Mouse (Mus musculus): Measurements from ENCODE around the gene Ahdc1. TPM values are rescaled to one million over a fixed set of nuclear protein-coding genes. Genes with fewer than 3 reads are reported as not detected.

Ahdc1 gene
- polyA plus RNA-seq, 1 experiment from 2014 or later, result 10.5 TPM

DNA sequence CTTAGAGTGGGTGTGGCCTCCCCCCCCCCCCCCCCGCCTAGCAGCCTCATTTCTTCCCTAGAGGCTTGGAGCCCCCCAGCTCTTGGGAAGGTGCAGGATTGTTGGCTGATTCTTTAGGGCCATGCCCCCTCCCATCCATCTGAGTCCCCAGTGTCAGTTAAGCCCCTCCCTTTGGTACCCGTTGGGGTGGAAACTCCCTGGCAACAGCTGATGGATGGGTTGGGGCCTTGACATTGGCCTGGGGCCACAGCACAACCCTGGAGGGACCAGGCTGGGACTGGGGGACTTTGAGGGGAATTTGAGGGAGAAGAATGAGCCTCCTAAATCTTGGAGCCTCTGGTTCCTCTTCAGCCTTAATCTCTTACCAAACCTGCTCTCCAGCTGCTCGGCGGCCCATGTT is 13.3 kb downstream of the Ahdc1 start:
- no peak overlapping the region for H3K27ac ChIP-seq
- H3K27me3 ChIP-seq (replicated peaks), result no peaks in the 10 kb centered on the region
- H3K36me3 ChIP-seq, result no peaks in the 10 kb centered on the region
- no peak overlapping the region for H3K4me3 ChIP-seq
- H3K9ac ChIP-seq, result 0 out of 2 replicates have a peak overlapping the region, but pooled peaks have one; percentile 23
- H3K4me1 ChIP-seq, result peaks cover 74% of the 10 kb centered on the region
- peak overlapping the region; percentile 18; the same call in 1 of the 2 replicates for H3K4me2 ChIP-seq (replicated peaks)
- ATAC-seq (ENCODE audit: low FRiP score, low read depth), result no peak
- no peaks in the 10 kb centered on the region for H3K9me3 ChIP-seq
- WGBS, result 25% methylated on average over 3 of the region's 4 CpGs

- Histone ChIP-seq H3K27ac (0 out of 2 replicates have a peak overlapping the region, but pooled peaks have one; percentile 7), H3K4me3 (no peak overlapping the region), H3K36me3 (no peaks in the 10 kb centered on the region), H3K9me3 (no peaks in the 10 kb centered on the region), H3K9ac (0 out of 2 replicates have a peak overlapping the region, but pooled peaks have one; percentile 23), H3K4me1 (peaks cover 68% of the 10 kb centered on the region), H3K27me3 (replicated peaks) (no peaks in the 10 kb centered on the region), H3K4me2 (replicated peaks) (peak overlapping the region; percentile 21)
- 28% methylated on average over 10 of the region's 10 CpGs for WGBS
- no peak for ATAC-seq (ENCODE audit: low FRiP score, low read depth)
Measured at GRCm38 (mm10) chr4:133024969-133025685, 14.1 kb downstream of the Ahdc1 start.

- ATAC-seq (ENCODE audit: low FRiP score, low read depth), result no peak
- Histone ChIP-seq H3K27me3 (replicated peaks) (no peaks in the 10 kb centered on the region), H3K4me2 (replicated peaks) (no peak overlapping the region), H3K27ac (no peak overlapping the region), H3K9me3 (no peaks in the 10 kb centered on the region), H3K4me3 (no peak overlapping the region), H3K4me1 (peaks cover 56% of the 10 kb centered on the region), H3K9ac (no peak overlapping the region; the same call in 1 of the 2 replicates), H3K36me3 (no peaks in the 10 kb centered on the region)
- 75% methylated on average over 10 of the region's 10 CpGs for WGBS
Measured at GRCm38 (mm10) chr4:133026272-133026671, 15.2 kb downstream of the Ahdc1 start.

- Histone ChIP-seq H3K9ac (no peak overlapping the region), H3K9me3 (no peaks in the 10 kb centered on the region), H3K4me1 (peaks cover 50% of the 10 kb centered on the region), H3K27ac (no peak overlapping the region), H3K4me2 (replicated peaks) (no peak overlapping the region), H3K36me3 (no peaks in the 10 kb centered on the region), H3K4me3 (no peak overlapping the region), H3K27me3 (replicated peaks) (no peaks in the 10 kb centered on the region)
- no peak for ATAC-seq (ENCODE audit: low FRiP score, low read depth)
- 11% methylated on average over 2 of the region's 2 CpGs for WGBS
Measured at GRCm38 (mm10) chr4:133026826-133027375, 15.8 kb downstream of the Ahdc1 start.

DNA sequence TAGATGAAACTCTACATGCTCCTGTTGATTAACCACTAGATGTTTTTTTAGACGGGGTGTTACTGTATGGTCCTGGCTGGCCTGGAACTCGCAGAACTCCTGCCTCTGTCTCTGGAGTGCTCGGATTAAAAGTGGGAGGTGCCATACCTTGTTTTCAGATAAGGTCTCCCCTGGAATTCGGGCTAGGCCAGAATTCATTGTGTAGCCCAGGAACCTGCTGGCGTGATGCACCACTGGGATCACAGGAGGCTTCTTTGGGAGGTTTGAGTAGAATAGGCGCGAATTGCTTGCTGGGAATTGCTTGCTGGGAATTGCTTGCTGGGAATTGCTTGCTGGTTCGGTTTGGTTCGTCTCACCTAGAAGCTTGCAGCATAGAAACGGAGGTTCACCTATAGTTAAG is 16.7 kb downstream of the Ahdc1 start:
- WGBS, result 73% methylated on average over 10 of the region's 10 CpGs
- Histone ChIP-seq H3K4me2 (replicated peaks) (no peak overlapping the region), H3K27ac (no peak overlapping the region), H3K27me3 (replicated peaks) (no peaks in the 10 kb centered on the region), H3K4me3 (no peak overlapping the region), H3K36me3 (no peaks in the 10 kb centered on the region), H3K9ac (no peak overlapping the region), H3K9me3 (no peaks in the 10 kb centered on the region), H3K4me1 (peaks cover 42% of the 10 kb centered on the region)
- ATAC-seq (ENCODE audit: low FRiP score, low read depth), result no peak

GRCm38 (mm10) chr4:133028193-133028592 is 17.1 kb downstream of the Ahdc1 start:
- ATAC-seq (ENCODE audit: low FRiP score, low read depth), result no peak
- H3K4me1 ChIP-seq, result peaks cover 37% of the 10 kb centered on the region

DNA sequence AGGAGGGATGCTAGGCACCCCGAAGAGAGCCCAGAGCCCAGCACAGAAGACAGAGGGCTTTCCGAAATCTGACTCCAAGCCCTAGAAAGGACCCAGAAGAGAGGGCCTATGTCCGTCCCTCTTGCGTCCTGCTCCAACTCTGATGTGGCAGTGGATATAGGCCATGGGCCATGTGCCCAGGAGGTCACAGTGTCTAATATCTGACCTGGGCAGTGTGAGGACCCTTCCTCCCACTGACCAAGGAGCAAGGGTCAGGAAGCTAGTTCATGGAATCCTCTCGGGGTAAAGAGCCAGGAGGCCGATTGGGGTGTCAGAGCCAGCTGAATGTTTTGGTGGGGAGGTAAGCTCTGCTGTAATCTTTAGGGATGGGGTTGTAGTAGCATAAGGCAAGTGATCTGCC is 17.8 kb downstream of the Ahdc1 start:
- Histone ChIP-seq H3K4me3 (no peak overlapping the region), H3K27me3 (replicated peaks) (no peaks in the 10 kb centered on the region), H3K36me3 (no peaks in the 10 kb centered on the region), H3K4me1 (peaks cover 30% of the 10 kb centered on the region), H3K27ac (no peak overlapping the region), H3K4me2 (replicated peaks) (no peak overlapping the region), H3K9me3 (no peaks in the 10 kb centered on the region), H3K9ac (no peak overlapping the region)
- no peak for ATAC-seq (ENCODE audit: low FRiP score, low read depth)
- 86% methylated on average over 6 of the region's 6 CpGs for WGBS

More at GRCm38 (mm10) chr4:133028193-133028592, 17.1 kb downstream of the Ahdc1 start:
- Histone ChIP-seq H3K36me3 (no peaks in the 10 kb centered on the region), H3K4me3 (no peak overlapping the region), H3K27ac (no peak overlapping the region), H3K27me3 (replicated peaks) (no peaks in the 10 kb centered on the region), H3K4me2 (replicated peaks) (no peak overlapping the region), H3K9me3 (no peaks in the 10 kb centered on the region), H3K9ac (no peak overlapping the region)
- WGBS, result 91% methylated on average over 6 of the region's 6 CpGs

DNA sequence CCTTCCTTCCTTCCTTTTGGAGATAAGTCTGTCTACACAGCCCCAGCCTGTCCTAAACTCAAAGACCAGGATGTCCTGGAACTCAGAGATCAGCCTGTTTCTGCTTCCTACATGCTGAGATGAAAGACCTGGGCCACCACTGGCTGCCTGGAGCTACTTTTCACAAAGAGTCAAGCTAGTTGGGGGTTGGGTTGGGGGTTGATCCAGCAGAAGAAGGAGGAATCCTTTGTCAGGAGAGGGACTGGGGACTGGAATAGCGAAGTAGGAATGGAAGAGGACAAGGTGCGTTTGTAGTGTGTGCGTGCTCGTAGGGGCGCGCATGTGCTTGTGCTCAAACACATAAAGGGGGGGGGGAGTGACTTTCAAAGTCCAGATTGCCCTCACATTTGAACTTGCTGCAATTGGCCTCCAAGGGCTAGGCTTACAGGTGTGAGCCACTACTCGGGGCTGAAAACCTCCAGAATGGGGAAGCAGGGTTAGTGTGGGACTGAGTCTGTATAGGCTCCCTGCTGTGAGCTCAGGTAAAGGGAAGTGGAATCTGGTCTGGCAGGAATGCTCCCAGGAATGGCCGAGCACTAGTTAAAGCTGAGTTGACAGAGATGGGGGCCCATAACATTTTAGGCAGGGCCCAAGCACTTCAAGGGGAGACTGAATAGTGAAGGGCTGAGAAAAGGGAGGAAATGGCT is 21.5 kb downstream of the Ahdc1 start:
- no peak overlapping the region for H3K9ac ChIP-seq
- H3K36me3 ChIP-seq, result no peaks in the 10 kb centered on the region
- peaks cover 19% of the 10 kb centered on the region for H3K27me3 ChIP-seq (replicated peaks)
- peaks cover 10% of the 10 kb centered on the region for H3K4me1 ChIP-seq
- no peak overlapping the region for H3K27ac ChIP-seq
- H3K4me3 ChIP-seq, result no peak overlapping the region
- H3K4me2 ChIP-seq (replicated peaks), result no peak overlapping the region
- no peaks in the 10 kb centered on the region for H3K9me3 ChIP-seq
- no peak for ATAC-seq (ENCODE audit: low FRiP score, low read depth)
- WGBS, result 91% methylated on average over 8 of the region's 8 CpGs

- peaks cover 30% of the 10 kb centered on the region for H3K4me1 ChIP-seq
- H3K27me3 ChIP-seq (replicated peaks), result peaks cover 37% of the 10 kb centered on the region
- no peak for ATAC-seq (ENCODE audit: low FRiP score, low read depth)
- no peak overlapping the region for H3K27ac ChIP-seq
- no peak overlapping the region for H3K4me2 ChIP-seq (replicated peaks)
- no peak overlapping the region for H3K4me3 ChIP-seq
- no peaks in the 10 kb centered on the region for H3K9me3 ChIP-seq
- no peak overlapping the region for H3K9ac ChIP-seq
- 85% methylated on average over 10 of the region's 10 CpGs for WGBS
- H3K36me3 ChIP-seq, result no peaks in the 10 kb centered on the region
Measured at GRCm38 (mm10) chr4:133034478-133034877, 23.4 kb downstream of the Ahdc1 start.

DNA sequence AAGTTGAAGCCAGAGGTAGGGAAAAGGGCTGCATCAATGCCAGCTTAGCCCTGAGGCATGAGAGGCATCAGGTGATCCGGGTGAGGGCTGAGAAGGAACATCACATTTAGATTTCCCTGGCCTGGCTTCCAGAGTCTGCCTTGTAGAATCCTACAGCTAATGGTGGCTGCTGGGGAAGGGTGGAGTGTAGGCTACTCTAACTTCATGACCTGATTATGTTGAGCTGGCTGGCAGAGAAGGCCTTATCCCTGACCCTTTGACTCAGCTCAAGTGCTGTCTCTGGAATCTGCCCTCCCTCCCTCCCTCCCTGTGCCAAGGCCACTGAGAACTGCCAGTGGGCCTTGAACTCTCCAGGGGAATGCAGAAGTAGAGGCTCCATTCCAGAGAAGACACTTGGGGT is 24.4 kb downstream of the Ahdc1 start:
- Histone ChIP-seq H3K36me3 (no peaks in the 10 kb centered on the region), H3K4me3 (no peak overlapping the region), H3K4me2 (replicated peaks) (no peak overlapping the region), H3K4me1 (peaks cover 39% of the 10 kb centered on the region), H3K9me3 (no peaks in the 10 kb centered on the region), H3K27ac (no peak overlapping the region), H3K9ac (no peak overlapping the region), H3K27me3 (replicated peaks) (peaks cover 43% of the 10 kb centered on the region)
- 93% methylated on average over 1 of the region's 1 CpGs for WGBS
- ATAC-seq (ENCODE audit: low FRiP score, low read depth), result no peak

GRCm38 (mm10) chr4:133035946-133036345 is 24.9 kb downstream of the Ahdc1 start:
- no peaks in the 10 kb centered on the region for H3K36me3 ChIP-seq
- no peaks in the 10 kb centered on the region for H3K9me3 ChIP-seq
- H3K4me1 ChIP-seq, result peaks cover 43% of the 10 kb centered on the region
- peaks cover 47% of the 10 kb centered on the region for H3K27me3 ChIP-seq (replicated peaks)
- H3K27ac ChIP-seq, result no peak overlapping the region
- 79% methylated on average over 3 of the region's 3 CpGs for WGBS
- no peak overlapping the region for H3K4me2 ChIP-seq (replicated peaks)
- H3K9ac ChIP-seq, result no peak overlapping the region
- no peak for ATAC-seq (ENCODE audit: low FRiP score, low read depth)
- H3K4me3 ChIP-seq, result no peak overlapping the region

DNA sequence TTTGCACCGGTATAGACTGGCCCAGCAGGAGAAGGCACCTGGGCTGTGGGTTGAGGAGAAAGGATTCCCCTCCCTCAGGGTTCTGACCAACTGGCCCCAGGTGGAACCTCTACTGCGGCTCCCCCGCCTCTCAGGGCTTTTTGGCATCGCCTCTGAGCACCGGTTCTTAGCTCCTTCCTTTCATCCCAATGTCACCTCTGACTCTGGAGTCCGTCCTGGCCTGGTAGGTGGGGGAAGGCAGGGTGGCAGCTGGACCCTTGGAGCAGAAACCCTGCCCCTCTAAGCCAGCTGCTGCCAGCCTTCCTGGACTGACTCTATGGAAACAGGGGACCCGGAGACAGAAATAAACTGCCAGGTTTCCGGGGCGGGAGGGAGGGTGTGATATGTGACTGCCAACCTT is 26.2 kb downstream of the Ahdc1 start:
- H3K9me3 ChIP-seq, result no peaks in the 10 kb centered on the region
- WGBS, result 36% methylated on average over 9 of the region's 9 CpGs
- H3K4me2 ChIP-seq (replicated peaks), result peak overlapping the region; percentile 100; the same call in 1 of the 2 replicates
- peaks cover 57% of the 10 kb centered on the region for H3K4me1 ChIP-seq
- H3K9ac ChIP-seq, result no peak overlapping the region
- H3K27me3 ChIP-seq (replicated peaks), result peaks cover 47% of the 10 kb centered on the region
- no peak overlapping the region for H3K4me3 ChIP-seq
- H3K27ac ChIP-seq, result no peak overlapping the region
- no peaks in the 10 kb centered on the region for H3K36me3 ChIP-seq
- ATAC-seq (ENCODE audit: low FRiP score, low read depth), result no peak

All from neural tube, embryonic 12.5 days (tissue).